Mouse (Mus musculus) A20 (cell line): ENCODE data around the gene Fam178b.
"Not testable (repeated sequence)": the region's sequence is repeated elsewhere in the genome, so short reads cannot be mapped to it uniquely, and the experiment has no call there.

Experiments used
- DNase-seq: peaks from one replicate; pipeline ENCODE4 v3.0.0-alpha.2; 2011; ENCODE audit warnings: low read depth, low spot score

Fam178b gene

GRCm38 (mm10) chr1:36672648-36673350, 10.2 kb downstream of the Fam178b start:
- no peak for DNase-seq

GRCm38 (mm10) chr1:36671260-36671659, 11.7 kb downstream of the Fam178b start:
- no peak for DNase-seq

GRCm38 (mm10) chr1:36670256-36670655, 12.7 kb downstream of the Fam178b start:
- no peak for DNase-seq

GRCm38 (mm10) chr1:36668007-36668406, 15.0 kb downstream of the Fam178b start:
- not testable (repeated sequence) for DNase-seq

GRCm38 (mm10) chr1:36665934-36666333, 17.0 kb downstream of the Fam178b start:
- no peak for DNase-seq

- no peak for DNase-seq
These were observed 17.7 kb downstream of the Fam178b start for GRCm38 (mm10) chr1:36665165-36665723.

GRCm38 (mm10) chr1:36664457-36664856, 18.5 kb downstream of the Fam178b start:
- DNase-seq = peak; percentile 30

- peak; percentile 72 for DNase-seq
These were observed 24.2 kb downstream of the Fam178b start for GRCm38 (mm10) chr1:36658621-36659399.

GRCm38 (mm10) chr1:36657658-36658415, 25.1 kb downstream of the Fam178b start:
- DNase-seq = peak; percentile 29

GRCm38 (mm10) chr1:36656233-36656632, 26.8 kb downstream of the Fam178b start:
- no peak for DNase-seq

GRCm38 (mm10) chr1:36655039-36655438, 27.9 kb downstream of the Fam178b start:
- DNase-seq = no peak

- no peak for DNase-seq
These were observed 35.4 kb downstream of the Fam178b start for GRCm38 (mm10) chr1:36647631-36648030.

GRCm38 (mm10) chr1:36646285-36646684, 36.7 kb downstream of the Fam178b start:
- no peak for DNase-seq

GRCm38 (mm10) chr1:36644615-36645007, 38.4 kb downstream of the Fam178b start:
- DNase-seq = no peak

- DNase-seq = no peak
These were observed 38.9 kb downstream of the Fam178b start for GRCm38 (mm10) chr1:36643957-36644614.

- no peak for DNase-seq
These were observed 47.0 kb downstream of the Fam178b start for GRCm38 (mm10) chr1:36635826-36636485.

GRCm38 (mm10) chr1:36634940-36635339, 48.0 kb downstream of the Fam178b start:
- peak; percentile 64 for DNase-seq

GRCm38 (mm10) chr1:36633920-36634319, 49.1 kb downstream of the Fam178b start:
- DNase-seq = no peak

GRCm38 (mm10) chr1:36632846-36633245, 50.1 kb downstream of the Fam178b start:
- DNase-seq = no peak

GRCm38 (mm10) chr1:36632090-36632489, 50.9 kb downstream of the Fam178b start:
- no peak for DNase-seq

- DNase-seq = no peak
These were observed 51.6 kb downstream of the Fam178b start for GRCm38 (mm10) chr1:36631391-36631790.
